Mouse (Mus musculus) limb, embryonic 12.5 days (tissue): ENCODE data around the gene Slc35e4. TPM values are rescaled to one million over a fixed set of nuclear protein-coding genes. Genes with fewer than 3 reads are reported as not detected.

Experiments
- ATAC-seq: fragments of 200-750 bp; cut with Nextera tagmentation; 2 replicates; pipeline ENCODE4 v1.8.0; 2017; ENCODE audit warnings: low read depth, moderate TSS enrichment; ENCODE audit not compliant: insufficient number of reproducible peaks, insufficient read depth, low FRiP score, low TSS enrichment
- H3K27ac ChIP-seq: fragments of 300-500 bp; sonication (generic); 2 replicates; pipeline ENCODE4 v1.5.1; 2016; ENCODE audit warnings: mild to moderate bottlenecking, moderate library complexity
- H3K27me3 ChIP-seq: fragments of 300-500 bp; sonication (generic); 2 replicates; pipeline ENCODE4 v1.6.1; 2016; ENCODE audit warnings: mild to moderate bottlenecking, moderate library complexity
- H3K36me3 ChIP-seq: fragments of 300-500 bp; sonication (generic); 2 replicates; pipeline ENCODE4 v1.6.1; 2016; ENCODE audit warnings: mild to moderate bottlenecking, moderate library complexity
- H3K4me1 ChIP-seq: fragments of 300-500 bp; sonication (generic); replicated peaks from 2 replicates; pipeline ENCODE4 v1.6.1; 2016
- H3K4me2 ChIP-seq: fragments of 300-500 bp; sonication (generic); 2 replicates; pipeline ENCODE4 v1.6.1; 2016; ENCODE audit warnings: mild to moderate bottlenecking, moderate library complexity
- H3K4me3 ChIP-seq: fragments of 300-500 bp; sonication (generic); replicated peaks from 2 replicates; pipeline ENCODE4 v1.5.1; 2016; ENCODE audit warnings: mild to moderate bottlenecking
- H3K9ac ChIP-seq: fragments of 300-500 bp; sonication (generic); replicated peaks from 2 replicates; pipeline ENCODE4 v1.6.1; 2016; ENCODE audit warnings: mild to moderate bottlenecking, moderate library complexity
- H3K9me3 ChIP-seq: fragments of 300-500 bp; sonication (generic); 2 replicates; pipeline ENCODE4 v1.6.1; 2016; ENCODE audit warnings: mild to moderate bottlenecking, moderate library complexity
- WGBS: fragments of 180-500 bp; shearing (Covaris S2); methylation state at CpG from one replicate; pipeline ENCODE4 v1.1.7; 2016; 5-methylcytosine and 5-hydroxymethylcytosine counted together
- polyA plus RNA-seq: library from polyadenylated mRNA; unstranded; fragments of >200 nt; fragmentation: Nextera tagmentation; extraction: Ambion mirVana; gene quantifications from 2 replicates; pipeline ENCODE4 v1.2.1, GENCODE M21; 2016

Slc35e4 gene
- polyA plus RNA-seq, 1 experiment from 2014 or later = 3.0 TPM

GRCm38 (mm10) chr11:3862661-3863453, 51.6 kb downstream of the Slc35e4 start:
- 0 out of 2 replicates have a peak, but pooled peaks have one; percentile 17 for ATAC-seq
- no peaks in the 10 kb centered on the region for H3K36me3 ChIP-seq
- peak overlapping the region; percentile 53 for H3K4me3 ChIP-seq
- H3K9me3 ChIP-seq = no peaks in the 10 kb centered on the region
- peaks cover 5% of the 10 kb centered on the region; the same call in 1 of the 2 replicates for H3K4me1 ChIP-seq
- H3K9ac ChIP-seq = no peak overlapping the region
- H3K27ac ChIP-seq = no peak overlapping the region
- peaks cover 26% of the 10 kb centered on the region for H3K27me3 ChIP-seq
- WGBS = 71% methylated on average over 19 of the region's 19 CpGs
- peak overlapping the region; percentile 79 for H3K4me2 ChIP-seq

- Histone ChIP-seq H3K9me3 (no peaks in the 10 kb centered on the region), H3K27ac (no peak overlapping the region), H3K36me3 (no peaks in the 10 kb centered on the region), H3K4me2 (no peak overlapping the region), H3K27me3 (peaks cover 20% of the 10 kb centered on the region), H3K9ac (no peak overlapping the region), H3K4me3 (no peak overlapping the region), H3K4me1 (peaks cover 5% of the 10 kb centered on the region; the same call in 1 of the 2 replicates)
- ATAC-seq = no peak
- WGBS = 79% methylated on average over 4 of the region's 4 CpGs
These were observed 54.1 kb downstream of the Slc35e4 start for GRCm38 (mm10) chr11:3860361-3860760.

DNA sequence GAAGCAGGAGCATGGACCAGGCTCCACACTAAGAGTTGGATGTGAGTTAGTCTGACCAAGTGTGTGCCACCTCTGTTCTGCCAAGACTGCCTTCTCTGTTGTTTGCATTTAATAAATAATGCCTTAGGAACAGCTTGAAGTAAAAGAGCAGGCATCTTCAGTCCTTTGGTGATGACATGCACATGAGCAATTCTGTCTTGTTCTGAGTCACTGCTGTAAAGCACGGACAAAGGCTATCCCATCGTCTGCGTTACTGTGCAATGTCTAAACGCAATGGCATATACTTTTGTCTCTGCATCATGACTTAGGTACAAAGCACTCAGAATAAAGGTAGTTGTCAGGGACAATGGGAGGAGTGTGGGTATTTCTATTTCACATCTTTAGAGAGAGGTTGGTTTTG, 54.7 kb downstream of the Slc35e4 start:
- Histone ChIP-seq H3K4me2 (no peak overlapping the region), H3K9ac (no peak overlapping the region), H3K36me3 (no peaks in the 10 kb centered on the region), H3K4me3 (no peak overlapping the region), H3K9me3 (0 out of 2 replicates have a peak, but pooled peaks cover 4% of the 10 kb centered on the region), H3K27me3 (peaks cover 20% of the 10 kb centered on the region), H3K27ac (no peak overlapping the region), H3K4me1 (peaks cover 5% of the 10 kb centered on the region; the same call in 1 of the 2 replicates)
- WGBS = 91% methylated on average over 4 of the region's 4 CpGs
- ATAC-seq = no peak

DNA sequence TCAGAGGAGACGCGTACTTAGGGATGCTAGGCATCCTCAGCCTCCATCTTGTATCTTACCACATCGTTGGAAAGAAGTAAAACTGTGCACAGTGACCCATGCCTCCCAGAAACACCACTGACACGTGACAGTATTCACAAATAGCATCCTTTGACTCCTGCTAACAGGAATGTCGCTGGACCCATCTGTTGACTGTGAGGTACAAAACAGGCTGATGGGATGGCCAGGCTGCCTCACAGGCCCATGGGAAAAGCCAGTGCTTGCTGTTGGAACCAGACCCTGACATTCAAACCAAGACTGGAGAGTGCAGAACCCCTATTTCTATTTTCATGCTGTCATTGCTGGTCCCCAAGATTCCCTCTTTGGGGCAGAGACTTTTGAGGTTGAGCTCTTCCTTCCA, 56.6 kb downstream of the Slc35e4 start:
- no peak overlapping the region for H3K27ac ChIP-seq
- H3K4me1 ChIP-seq = no peaks in the 10 kb centered on the region
- ATAC-seq = no peak
- H3K4me2 ChIP-seq = no peak overlapping the region
- WGBS = 78% methylated on average over 5 of the region's 5 CpGs
- no peaks in the 10 kb centered on the region for H3K36me3 ChIP-seq
- H3K4me3 ChIP-seq = no peak overlapping the region
- no peak overlapping the region for H3K9ac ChIP-seq
- H3K9me3 ChIP-seq = 0 out of 2 replicates have a peak, but pooled peaks cover 7% of the 10 kb centered on the region
- H3K27me3 ChIP-seq = peaks cover 13% of the 10 kb centered on the region

Other genes with a start within 250 kb of the Slc35e4 start
- 0.52 and 0.73 TPM in 2 replicates for gene Osbp2, start 50.8 kb downstream of the Slc35e4 start, polyA plus RNA-seq
- 0.15 and 0.18 TPM in 2 replicates for gene 4921536K21Rik, start 19.6 kb downstream of the Slc35e4 start, polyA plus RNA-seq
- 11.2 and 11.4 TPM in 2 replicates for gene Dusp18, start 19.4 kb downstream of the Slc35e4 start, polyA plus RNA-seq
- gene Tcn2, start 17.5 kb upstream of the Slc35e4 start, polyA plus RNA-seq = 27.4 and 29.9 TPM in 2 replicates
- gene Pes1, start 49.3 kb upstream of the Slc35e4 start, polyA plus RNA-seq = 85.6 and 85.7 TPM in 2 replicates
- gene 4930556J24Rik, start 62.1 kb upstream of the Slc35e4 start, polyA plus RNA-seq = not detected in 2 replicates
- 4.4 and 5.4 TPM in 2 replicates for gene Gal3st1, start 69.0 kb upstream of the Slc35e4 start, polyA plus RNA-seq
- gene Sec14l4, start 116.8 kb upstream of the Slc35e4 start, polyA plus RNA-seq = not detected in 2 replicates
- gene Sec14l3, start 150.2 kb upstream of the Slc35e4 start, polyA plus RNA-seq = not detected in 2 replicates
- gene Mtfp1, start 180.8 kb upstream of the Slc35e4 start, polyA plus RNA-seq = 8.7 TPM in 2 replicates
- 3.2 and 3.3 TPM in 2 replicates for gene Sec14l2, start 208.8 kb upstream of the Slc35e4 start, polyA plus RNA-seq
- 36.6 and 39.5 TPM in 2 replicates for gene Rnf215, start 220.5 kb upstream of the Slc35e4 start, polyA plus RNA-seq
- gene Ccdc157, start 245.6 kb upstream of the Slc35e4 start, polyA plus RNA-seq = 9.4 and 10.1 TPM in 2 replicates
- gene Sf3a1, start 245.7 kb upstream of the Slc35e4 start, polyA plus RNA-seq = 71.4 and 78.8 TPM in 2 replicates